Mouse (Mus musculus): ENCODE results near the gene Trp53. TPM values are rescaled to one million over a fixed set of nuclear protein-coding genes. Genes with fewer than 3 reads are reported as not detected.
A peak's percentile ranks its signal among the peaks of the same experiment; 100 is the strongest.

Trp53 gene
- polyA plus RNA-seq, 1 experiment from 2014 or later = 132 TPM

DNA sequence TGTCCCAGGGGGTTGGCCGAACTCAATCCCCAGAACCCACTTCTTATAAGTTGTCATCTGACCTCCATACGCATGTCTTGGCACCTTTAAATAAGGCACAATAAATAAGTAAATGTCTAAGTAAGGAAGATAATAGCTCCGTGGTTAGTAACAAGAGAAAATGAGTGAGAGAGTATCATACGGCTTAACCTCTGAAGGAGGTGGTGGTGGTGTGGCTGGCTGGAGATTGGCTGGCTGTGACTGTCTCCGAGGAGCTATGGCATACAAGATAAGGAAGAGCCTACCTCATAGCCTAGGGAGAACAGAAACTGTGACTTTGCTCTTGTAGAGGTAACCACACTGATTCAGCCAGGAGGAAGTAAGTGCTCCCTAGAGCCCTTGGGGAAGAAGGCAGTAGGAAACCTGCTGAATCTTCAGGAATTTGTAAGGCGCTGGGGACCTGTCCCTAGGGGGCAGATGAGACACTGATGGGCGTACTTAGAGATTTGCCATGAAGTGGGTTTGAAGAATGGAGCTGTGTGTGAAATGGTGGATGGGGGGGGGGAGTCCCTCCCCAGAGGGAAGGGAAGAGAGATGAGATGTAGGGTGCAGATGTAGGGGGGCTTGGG is 5.7 kb downstream of the Trp53 start:
- ATAC-seq (ENCODE audit: insufficient number of reproducible peaks, low FRiP score, low TSS enrichment, low read depth) = no peak
- no peak overlapping the region for H3K9ac ChIP-seq
- H3K4me1 ChIP-seq = 0 out of 2 replicates have a peak, but pooled peaks cover 8% of the 10 kb centered on the region
- peaks cover 51% of the 10 kb centered on the region for H3K36me3 ChIP-seq
- no peak overlapping the region for H3K4me3 ChIP-seq
- no peaks in the 10 kb centered on the region for H3K27me3 ChIP-seq
- 84% methylated on average over 7 of the region's 7 CpGs for WGBS
- no peaks in the 10 kb centered on the region for H3K9me3 ChIP-seq
- no peak overlapping the region for H3K4me2 ChIP-seq
- H3K27ac ChIP-seq = no peak overlapping the region

DNA sequence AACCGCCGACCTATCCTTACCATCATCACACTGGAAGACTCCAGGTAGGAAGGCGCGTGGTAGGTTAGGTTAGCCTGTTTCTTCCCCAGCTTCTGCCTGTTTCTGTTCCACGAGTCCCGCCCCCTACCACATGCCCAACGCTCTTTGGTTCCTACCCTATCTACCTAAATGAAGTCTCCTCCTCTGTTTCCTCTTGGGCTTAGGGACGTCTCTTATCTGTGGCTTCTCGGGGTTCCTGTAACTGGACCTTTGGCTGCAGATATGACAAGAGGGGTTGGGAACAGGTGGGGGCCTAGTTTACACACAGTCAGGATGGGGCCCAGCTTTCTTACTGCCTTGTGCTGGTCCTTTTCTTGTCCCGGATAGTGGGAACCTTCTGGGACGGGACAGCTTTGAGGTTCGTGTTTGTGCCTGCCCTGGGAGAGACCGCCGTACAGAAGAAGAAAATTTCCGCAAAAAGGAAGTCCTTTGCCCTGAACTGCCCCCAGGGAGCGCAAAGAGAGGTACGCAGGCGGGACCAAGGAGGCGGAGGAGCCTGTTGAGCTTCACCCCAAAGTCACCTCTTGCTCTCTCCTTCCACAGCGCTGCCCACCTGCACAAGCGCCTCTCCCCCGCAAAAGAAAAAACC is 9.2 kb downstream of the Trp53 start:
- Histone ChIP-seq H3K4me1 (no peaks in the 10 kb centered on the region), H3K27me3 (no peaks in the 10 kb centered on the region), H3K9me3 (no peaks in the 10 kb centered on the region), H3K4me2 (no peak overlapping the region), H3K36me3 (peaks cover 74% of the 10 kb centered on the region), H3K27ac (no peak overlapping the region), H3K9ac (no peak overlapping the region), H3K4me3 (no peak overlapping the region)
- 90% methylated on average over 22 of the region's 22 CpGs for WGBS
- ATAC-seq (ENCODE audit: insufficient number of reproducible peaks, low FRiP score, low TSS enrichment, low read depth) = no peak

DNA sequence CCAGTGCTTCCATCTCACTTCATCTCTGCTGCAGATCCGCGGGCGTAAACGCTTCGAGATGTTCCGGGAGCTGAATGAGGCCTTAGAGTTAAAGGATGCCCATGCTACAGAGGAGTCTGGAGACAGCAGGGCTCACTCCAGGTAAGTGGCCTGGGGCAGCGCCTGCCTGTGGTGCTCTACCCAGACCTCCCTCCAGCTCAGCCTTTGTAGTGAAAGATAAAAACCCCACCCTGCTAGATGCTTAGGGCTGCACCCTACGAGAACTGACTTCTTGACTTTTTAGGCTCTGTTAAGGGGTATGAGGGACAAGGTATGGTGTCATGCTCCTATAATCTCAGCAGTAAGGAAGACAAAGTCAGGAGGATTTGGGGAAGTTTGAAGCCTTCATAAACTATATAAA is 10.5 kb downstream of the Trp53 start:
- H3K27me3 ChIP-seq = no peaks in the 10 kb centered on the region
- 93% methylated on average over 8 of the region's 8 CpGs for WGBS
- H3K36me3 ChIP-seq = peaks cover 79% of the 10 kb centered on the region
- H3K4me3 ChIP-seq = no peak overlapping the region
- no peak overlapping the region for H3K27ac ChIP-seq
- no peaks in the 10 kb centered on the region for H3K9me3 ChIP-seq
- no peak overlapping the region for H3K9ac ChIP-seq
- no peak for ATAC-seq (ENCODE audit: insufficient number of reproducible peaks, low FRiP score, low TSS enrichment, low read depth)
- H3K4me1 ChIP-seq = no peaks in the 10 kb centered on the region
- H3K4me2 ChIP-seq = no peak overlapping the region

DNA sequence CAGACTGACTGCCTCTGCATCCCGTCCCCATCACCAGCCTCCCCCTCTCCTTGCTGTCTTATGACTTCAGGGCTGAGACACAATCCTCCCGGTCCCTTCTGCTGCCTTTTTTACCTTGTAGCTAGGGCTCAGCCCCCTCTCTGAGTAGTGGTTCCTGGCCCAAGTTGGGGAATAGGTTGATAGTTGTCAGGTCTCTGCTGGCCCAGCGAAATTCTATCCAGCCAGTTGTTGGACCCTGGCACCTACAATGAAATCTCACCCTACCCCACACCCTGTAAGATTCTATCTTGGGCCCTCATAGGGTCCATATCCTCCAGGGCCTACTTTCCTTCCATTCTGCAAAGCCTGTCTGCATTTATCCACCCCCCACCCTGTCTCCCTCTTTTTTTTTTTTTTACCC is 11.3 kb downstream of the Trp53 start:
- no peak for ATAC-seq (ENCODE audit: insufficient number of reproducible peaks, low FRiP score, low TSS enrichment, low read depth)
- H3K36me3 ChIP-seq = peaks cover 78% of the 10 kb centered on the region
- no peak overlapping the region for H3K27ac ChIP-seq
- H3K9ac ChIP-seq = no peak overlapping the region
- no peaks in the 10 kb centered on the region for H3K4me1 ChIP-seq
- 82% methylated on average over 3 of the region's 3 CpGs for WGBS
- no peak overlapping the region for H3K4me3 ChIP-seq
- H3K27me3 ChIP-seq = no peaks in the 10 kb centered on the region
- no peak overlapping the region for H3K4me2 ChIP-seq
- no peaks in the 10 kb centered on the region for H3K9me3 ChIP-seq

DNA sequence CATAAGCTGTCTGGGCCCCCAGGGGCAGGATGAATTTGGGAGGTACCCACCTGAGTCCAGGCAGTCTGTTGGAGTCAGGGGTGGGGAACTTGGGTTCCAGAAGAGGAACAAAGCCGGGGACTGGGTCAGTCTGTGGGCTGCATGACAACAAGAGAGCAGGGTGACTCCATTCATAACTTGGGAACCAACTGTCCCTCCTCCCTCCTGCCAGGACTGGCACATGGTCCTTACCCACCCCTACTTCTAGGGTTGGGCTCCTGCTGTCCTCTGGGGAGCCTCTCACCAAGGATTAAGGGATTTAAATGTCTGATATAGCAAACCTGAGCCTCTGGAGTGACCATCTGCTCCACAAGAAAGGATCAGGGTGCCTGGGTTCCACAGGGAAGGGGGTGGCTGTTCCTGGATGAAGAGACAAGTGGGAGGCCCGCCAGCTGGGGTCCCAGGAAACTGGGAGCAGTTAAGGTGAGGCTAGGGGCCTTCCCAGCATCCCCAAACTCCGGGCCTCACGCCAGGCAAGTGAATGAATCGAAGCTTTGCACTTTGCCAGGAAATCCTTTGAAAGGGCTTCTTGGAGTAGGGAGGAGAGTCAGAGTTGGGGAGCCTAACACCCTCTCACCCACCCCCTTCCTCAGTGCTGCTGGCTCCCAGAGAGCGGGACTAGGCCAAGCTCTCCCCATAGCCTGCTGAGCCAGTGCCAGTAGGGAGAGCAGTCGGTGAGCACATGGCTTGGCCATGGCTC is 11.9 kb downstream of the Trp53 start:
- Histone ChIP-seq H3K36me3 (peaks cover 72% of the 10 kb centered on the region), H3K4me1 (no peaks in the 10 kb centered on the region), H3K9ac (no peak overlapping the region), H3K27ac (peak overlapping the region; percentile 5), H3K4me3 (no peak overlapping the region), H3K27me3 (no peaks in the 10 kb centered on the region), H3K9me3 (no peaks in the 10 kb centered on the region), H3K4me2 (no peak overlapping the region)
- ATAC-seq (ENCODE audit: insufficient number of reproducible peaks, low FRiP score, low TSS enrichment, low read depth) = 0 out of 2 replicates have a peak, but pooled peaks have one; percentile 30
- WGBS = 74% methylated on average over 7 of the region's 7 CpGs

DNA sequence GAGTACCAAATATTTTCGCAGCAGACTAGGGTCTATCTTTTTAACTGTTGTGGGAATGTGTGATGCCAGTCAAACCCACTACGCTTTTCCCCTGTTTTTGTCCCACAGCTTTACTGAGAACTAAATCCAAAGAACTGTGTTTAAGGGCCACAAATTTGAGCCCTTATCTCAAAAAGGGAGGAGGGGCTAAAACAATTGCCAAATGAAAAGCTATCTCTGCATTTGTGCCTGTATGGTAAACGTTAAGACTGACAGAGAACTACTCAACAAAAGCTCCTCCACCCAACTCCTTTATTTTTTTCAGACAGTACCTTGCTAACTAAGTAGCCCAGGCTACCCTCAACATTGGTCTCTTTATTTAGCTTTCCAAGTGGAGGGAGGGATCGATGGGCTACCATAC is 12.6 kb downstream of the Trp53 start:
- peaks cover 64% of the 10 kb centered on the region for H3K36me3 ChIP-seq
- peak overlapping the region; percentile 5 for H3K27ac ChIP-seq
- no peaks in the 10 kb centered on the region for H3K9me3 ChIP-seq
- H3K4me1 ChIP-seq = no peaks in the 10 kb centered on the region
- no peak for ATAC-seq (ENCODE audit: insufficient number of reproducible peaks, low FRiP score, low TSS enrichment, low read depth)
- no peak overlapping the region for H3K4me3 ChIP-seq
- no peaks in the 10 kb centered on the region for H3K27me3 ChIP-seq
- 84% methylated on average over 4 of the region's 4 CpGs for whole genome bisulfite sequencing
- H3K4me2 ChIP-seq = no peak overlapping the region
- no peak overlapping the region for H3K9ac ChIP-seq

DNA sequence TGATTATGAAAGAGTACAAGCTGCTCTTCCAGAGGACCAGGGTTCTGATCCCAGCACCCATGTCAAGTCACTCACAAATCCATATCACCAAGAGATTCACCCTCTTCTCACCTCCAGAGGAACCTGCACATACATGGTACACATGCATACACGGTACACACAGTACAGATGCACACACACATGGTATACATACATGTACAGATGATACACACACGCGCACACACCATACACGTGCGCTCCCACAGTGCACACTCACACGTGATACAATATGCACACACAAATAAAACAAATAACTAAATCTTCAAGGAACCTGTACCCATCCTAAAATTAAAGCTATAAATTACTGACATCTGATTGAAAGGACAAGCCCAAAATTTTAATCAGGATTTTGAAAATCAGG is 14.7 kb downstream of the Trp53 start:
- Histone ChIP-seq H3K4me3 (no peak overlapping the region), H3K27me3 (no peaks in the 10 kb centered on the region)
- WGBS = 91% methylated on average over 6 of the region's 6 CpGs

DNA sequence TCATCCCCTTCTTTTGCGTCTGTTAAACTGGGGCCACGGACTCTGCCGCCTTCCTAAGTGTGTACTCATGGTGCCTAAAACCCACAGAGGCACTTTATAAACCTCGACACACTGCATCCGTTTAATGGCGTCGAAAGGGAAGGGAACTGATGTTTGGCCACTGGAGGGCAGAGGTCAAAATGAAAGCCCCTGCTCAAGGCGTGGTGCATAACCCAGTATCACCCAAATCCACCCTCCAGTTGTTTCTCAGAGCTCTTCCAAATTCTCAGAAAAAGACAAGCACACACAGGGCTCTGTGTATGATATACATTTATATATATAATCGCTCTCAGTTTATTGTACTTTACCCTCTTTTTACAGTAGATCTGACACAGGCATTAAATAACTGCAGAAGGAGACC is 19.3 kb downstream of the Trp53 start:
- Histone ChIP-seq H3K4me3 (no peak overlapping the region), H3K36me3 (peaks cover 8% of the 10 kb centered on the region; the same call in 1 of the 2 replicates), H3K27ac (peak overlapping the region; percentile 77), H3K27me3 (no peaks in the 10 kb centered on the region), H3K4me2 (no peak overlapping the region), H3K9ac (no peak overlapping the region), H3K9me3 (no peaks in the 10 kb centered on the region), H3K4me1 (peaks cover 25% of the 10 kb centered on the region)
- no peak for ATAC-seq (ENCODE audit: insufficient number of reproducible peaks, low FRiP score, low TSS enrichment, low read depth)
- 15% methylated on average over 9 of the region's 9 CpGs for WGBS

More for the DNA sequence above, 14.7 kb downstream of the Trp53 start:
- Histone ChIP-seq H3K4me2 (no peak overlapping the region), H3K9me3 (no peaks in the 10 kb centered on the region), H3K27ac (no peak overlapping the region), H3K9ac (no peak overlapping the region), H3K4me1 (peaks cover 8% of the 10 kb centered on the region), H3K36me3 (peaks cover 44% of the 10 kb centered on the region)
- ATAC-seq (ENCODE audit: insufficient number of reproducible peaks, low FRiP score, low TSS enrichment, low read depth) = no peak

DNA sequence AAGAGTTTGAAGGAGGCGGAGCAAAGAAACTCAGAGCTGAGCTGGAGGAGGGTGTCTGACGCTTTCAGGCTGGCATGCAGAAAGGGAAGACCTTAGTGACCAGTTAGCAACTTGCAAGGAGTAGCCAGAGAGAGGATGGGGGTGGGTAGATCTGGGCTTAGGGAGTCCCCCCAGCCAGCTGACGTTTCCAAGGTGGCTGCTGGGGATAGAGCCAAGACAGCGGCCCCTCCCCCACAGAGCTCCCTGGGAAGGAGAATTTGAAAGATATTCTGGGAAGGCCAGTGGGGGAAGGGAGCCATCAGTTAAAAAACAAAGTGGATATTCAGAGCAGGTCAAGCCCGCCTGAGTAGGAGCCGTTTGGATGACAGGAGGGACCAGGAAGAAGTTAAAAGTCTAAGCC is 19.9 kb downstream of the Trp53 start:
- ATAC-seq (ENCODE audit: insufficient number of reproducible peaks, low FRiP score, low TSS enrichment, low read depth) = no peak; the same call in 1 of the 2 replicates
- Histone ChIP-seq H3K27ac (peak overlapping the region; percentile 77), H3K4me2 (0 out of 2 replicates have a peak overlapping the region, but pooled peaks have one; percentile 12), H3K9ac (no peak overlapping the region), H3K9me3 (no peaks in the 10 kb centered on the region), H3K4me1 (peaks cover 32% of the 10 kb centered on the region), H3K4me3 (no peak overlapping the region), H3K27me3 (peaks cover 4% of the 10 kb centered on the region; the same call in 1 of the 2 replicates), H3K36me3 (0 out of 2 replicates have a peak, but pooled peaks cover 3% of the 10 kb centered on the region)
- WGBS = 19% methylated on average over 6 of the region's 6 CpGs

DNA sequence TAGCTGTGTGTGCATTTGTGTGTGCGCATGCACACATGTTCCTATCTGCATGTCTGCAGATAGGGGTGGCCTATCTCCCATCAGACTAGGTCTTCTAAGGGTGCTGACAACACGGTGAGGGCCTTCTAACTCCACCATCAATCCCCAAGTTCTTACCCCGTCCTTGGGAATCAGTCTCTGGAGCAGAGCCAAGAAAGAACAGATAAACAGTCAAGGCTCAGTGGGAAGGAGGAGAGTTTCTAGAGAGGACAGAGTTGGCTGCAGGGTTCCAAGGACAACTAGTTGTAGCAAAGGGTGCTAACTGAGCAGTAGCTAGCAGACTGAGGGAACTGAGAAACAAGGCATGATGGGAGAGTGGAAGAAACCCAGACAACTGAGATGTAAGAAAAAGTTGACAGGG is 21.6 kb downstream of the Trp53 start:
- 0 out of 2 replicates have a peak, but pooled peaks cover 3% of the 10 kb centered on the region for H3K36me3 ChIP-seq
- no peak for ATAC-seq (ENCODE audit: insufficient number of reproducible peaks, low FRiP score, low TSS enrichment, low read depth)
- H3K4me1 ChIP-seq = peaks cover 43% of the 10 kb centered on the region
- WGBS = 73% methylated on average over 3 of the region's 3 CpGs
- no peak overlapping the region for H3K9ac ChIP-seq
- no peak overlapping the region for H3K27ac ChIP-seq
- no peak overlapping the region for H3K4me2 ChIP-seq
- H3K27me3 ChIP-seq = peaks cover 9% of the 10 kb centered on the region; the same call in 1 of the 2 replicates
- no peak overlapping the region for H3K4me3 ChIP-seq
- no peaks in the 10 kb centered on the region for H3K9me3 ChIP-seq

DNA sequence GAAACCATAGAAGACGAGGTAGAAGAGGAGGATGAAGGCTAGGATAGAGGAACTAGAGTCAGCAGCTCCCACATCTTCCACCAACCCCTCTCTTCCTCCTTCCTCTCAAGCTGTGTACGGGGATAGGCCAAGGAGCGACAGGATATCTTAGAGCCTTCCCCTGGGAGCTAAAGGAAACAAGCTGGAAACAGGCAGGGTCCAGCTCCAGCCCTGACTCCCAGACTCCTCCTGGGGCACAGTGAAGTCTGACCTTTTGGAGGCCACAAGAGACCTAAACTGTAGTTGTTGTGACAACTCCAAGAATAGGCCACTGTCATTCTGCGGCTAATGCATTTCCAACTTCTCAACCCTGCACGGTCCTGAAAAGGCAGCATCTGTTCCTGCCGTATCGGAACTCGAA is 23.4 kb downstream of the Trp53 start:
- H3K9me3 ChIP-seq = no peaks in the 10 kb centered on the region
- ATAC-seq (ENCODE audit: insufficient number of reproducible peaks, low FRiP score, low TSS enrichment, low read depth) = no peak
- no peak overlapping the region for H3K4me2 ChIP-seq
- H3K4me3 ChIP-seq = peak overlapping the region; percentile 60; the same call in 1 of the 2 replicates
- WGBS = 80% methylated on average over 8 of the region's 8 CpGs
- H3K9ac ChIP-seq = no peak overlapping the region
- H3K4me1 ChIP-seq = peaks cover 43% of the 10 kb centered on the region
- peaks cover 9% of the 10 kb centered on the region; the same call in 1 of the 2 replicates for H3K27me3 ChIP-seq
- H3K27ac ChIP-seq = no peak overlapping the region
- 0 out of 2 replicates have a peak, but pooled peaks cover 3% of the 10 kb centered on the region for H3K36me3 ChIP-seq

DNA sequence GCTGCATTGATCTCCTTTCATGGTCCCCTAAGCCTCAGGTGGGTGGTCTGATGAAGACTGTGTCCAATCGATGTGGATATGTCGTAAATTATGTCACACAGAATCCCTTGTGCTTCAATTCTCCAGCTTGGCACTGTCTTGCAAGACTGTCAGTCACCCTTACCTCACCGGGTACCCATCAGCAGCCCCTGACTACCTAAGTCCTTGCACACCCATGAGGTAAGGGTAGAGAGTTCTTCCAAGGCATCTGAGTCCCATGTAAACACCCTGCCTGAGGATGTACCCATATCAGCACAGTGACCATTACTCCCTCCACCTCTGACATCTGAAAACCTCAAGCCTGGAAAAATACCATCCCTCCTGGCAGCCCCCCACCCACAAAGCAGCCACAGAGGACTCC is 24.2 kb downstream of the Trp53 start:
- Histone ChIP-seq H3K9ac (0 out of 2 replicates have a peak overlapping the region, but pooled peaks have one; percentile 62), H3K4me3 (peak overlapping the region; percentile 60), H3K9me3 (no peaks in the 10 kb centered on the region), H3K4me2 (peak overlapping the region; percentile 100), H3K4me1 (peaks cover 40% of the 10 kb centered on the region), H3K36me3 (0 out of 2 replicates have a peak, but pooled peaks cover 3% of the 10 kb centered on the region), H3K27ac (no peak overlapping the region), H3K27me3 (peaks cover 9% of the 10 kb centered on the region; the same call in 1 of the 2 replicates)
- WGBS = 51% methylated on average over 3 of the region's 3 CpGs
- ATAC-seq (ENCODE audit: insufficient number of reproducible peaks, low FRiP score, low TSS enrichment, low read depth) = no peak
